Mouse (Mus musculus): ENCODE results near the gene Nnmt. TPM values are rescaled to one million over a fixed set of nuclear protein-coding genes. Genes with fewer than 3 reads are reported as not detected.

Gene Nnmt
- polyA plus RNA-seq (2015; fragmentation: Nextera tagmentation; extraction: Ambion mirVana): 1.3 and 1.6 TPM in 2 replicates

DNA sequence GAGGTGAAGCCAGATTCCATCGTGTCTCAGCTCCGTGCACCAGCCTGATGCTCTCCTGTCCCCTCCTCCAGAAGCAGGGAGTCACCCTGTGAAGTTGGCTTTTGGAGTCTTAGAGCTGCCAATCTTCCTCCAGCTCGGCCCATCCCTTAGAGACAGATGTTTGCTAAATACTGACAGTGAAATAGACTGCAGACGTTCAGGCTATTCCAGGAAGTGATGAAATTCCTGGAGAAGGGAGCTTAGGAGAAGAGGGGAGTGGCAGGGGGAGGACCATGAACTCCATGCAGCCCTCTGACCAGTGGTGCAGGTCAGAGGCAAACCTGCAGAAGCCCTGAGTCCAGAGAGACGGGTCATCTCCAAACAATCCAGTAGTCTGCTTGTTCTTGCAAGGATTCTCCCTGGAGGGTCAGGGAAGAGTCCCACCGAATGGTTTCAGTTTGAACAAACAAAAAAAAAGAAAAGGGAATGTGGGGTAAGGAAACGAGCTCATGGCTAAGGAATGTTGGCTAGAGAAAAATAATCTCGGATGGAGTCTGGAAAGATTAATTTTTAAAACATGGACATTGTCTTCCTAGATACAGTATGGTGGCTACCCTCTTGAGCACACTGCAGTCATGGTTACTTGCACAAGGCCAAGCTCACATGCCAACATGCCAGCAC is at the start of gene Nnmt:
Nnmt (minus strand) TSS at position 215 of the 660 bp plus-strand sequence.

Other genes with a start within 250 kb of the Nnmt start
- gene Rexo2, start 124.5 kb downstream of the Nnmt start, polyA plus RNA-seq (2015; fragmentation: Nextera tagmentation; extraction: Ambion mirVana): 158 and 166 TPM in 2 replicates
- 76.1 and 81.4 TPM in 2 replicates for gene Rbm7, start 109.9 kb downstream of the Nnmt start, polyA plus RNA-seq (2015; fragmentation: Nextera tagmentation; extraction: Ambion mirVana)
- 39.8 and 41.7 TPM in 2 replicates for gene Gm5617, start 109.7 kb downstream of the Nnmt start, polyA plus RNA-seq (2015; fragmentation: Nextera tagmentation; extraction: Ambion mirVana)
- 1.7 and 1.8 TPM in 2 replicates for gene Zbtb16, start 231.1 kb upstream of the Nnmt start, polyA plus RNA-seq (2015; fragmentation: Nextera tagmentation; extraction: Ambion mirVana)

All from spleen, postnatal 0 days (tissue).